Mouse (Mus musculus) brain, embryonic 14.5 days (tissue): Measurements from ENCODE around the gene Cald1.

Source experiments
- CTCF ChIP-seq: fragments of 200-500 bp; IDR thresholded peaks from 2 replicates; pipeline ENCODE4 v1.5.1; 2012; ENCODE audit warnings: inconsistent platforms, mild to moderate bottlenecking, moderate library complexity, borderline replicate concordance; ENCODE audit not compliant: insufficient read depth, insufficient read length; ENCODE audit errors: extremely low read depth
- POLR2A ChIP-seq: fragments of 200-500 bp; IDR thresholded peaks from 2 replicates; pipeline ENCODE4 v1.6.1; 2012; ENCODE audit warnings: mild to moderate bottlenecking, inconsistent platforms, borderline replicate concordance; ENCODE audit not compliant: poor library complexity, insufficient read depth, insufficient read length, severe bottlenecking; ENCODE audit errors: extremely low read depth

GRCm38 (mm10) chr6:34709946-34710682 is 111.8 kb downstream of the Cald1 start:
- TF ChIP-seq POLR2A (no peak), CTCF (no peak)
